Mouse (Mus musculus): Measurements from ENCODE around the gene Tnfrsf23.
"Not testable (repeated sequence)": the region's sequence is repeated elsewhere in the genome, so short reads cannot be mapped to it uniquely, and the experiment has no call there.

Gene Tnfrsf23

GRCm38 (mm10) chr7:143685359-143686067 is at the start of gene Tnfrsf23:
Gene Tnfrsf23, minus strand, starts transcription at chr7:143685872.
- peak; percentile 53 for DNase-seq (ENCODE audit: low read depth, low spot score)

- no peak for DNase-seq (ENCODE audit: low read depth, low spot score)
Observed at GRCm38 (mm10) chr7:143733746-143734145, 48.1 kb upstream of the Tnfrsf23 start.

- no peak for DNase-seq (ENCODE audit: low read depth, low spot score)
Observed at GRCm38 (mm10) chr7:143729886-143730285, 44.2 kb upstream of the Tnfrsf23 start.

GRCm38 (mm10) chr7:143726396-143726795 is 40.7 kb upstream of the Tnfrsf23 start:
- DNase-seq (ENCODE audit: low read depth, low spot score), result no peak

- no peak for DNase-seq (ENCODE audit: low read depth, low spot score)
Observed at GRCm38 (mm10) chr7:143723841-143724240, 38.2 kb upstream of the Tnfrsf23 start.

GRCm38 (mm10) chr7:143722646-143723045 is 37.0 kb upstream of the Tnfrsf23 start:
- DNase-seq (ENCODE audit: low read depth, low spot score), result no peak

GRCm38 (mm10) chr7:143717811-143718210 is 32.1 kb upstream of the Tnfrsf23 start:
- DNase-seq (ENCODE audit: low read depth, low spot score), result no peak

GRCm38 (mm10) chr7:143713421-143713820 is 27.7 kb upstream of the Tnfrsf23 start:
- DNase-seq (ENCODE audit: low read depth, low spot score), result no peak

- no peak for DNase-seq (ENCODE audit: low read depth, low spot score)
Observed at GRCm38 (mm10) chr7:143712771-143713348, 27.2 kb upstream of the Tnfrsf23 start.

- no peak for DNase-seq (ENCODE audit: low read depth, low spot score)
Observed at GRCm38 (mm10) chr7:143712023-143712422, 26.4 kb upstream of the Tnfrsf23 start.

GRCm38 (mm10) chr7:143711381-143711780 is 25.7 kb upstream of the Tnfrsf23 start:
- no peak for DNase-seq (ENCODE audit: low read depth, low spot score)

- no peak for DNase-seq (ENCODE audit: low read depth, low spot score)
Observed at GRCm38 (mm10) chr7:143709395-143709794, 23.7 kb upstream of the Tnfrsf23 start.

GRCm38 (mm10) chr7:143706697-143707438 is 21.2 kb upstream of the Tnfrsf23 start:
- peak; percentile 89 for DNase-seq (ENCODE audit: low read depth, low spot score)

- no peak for DNase-seq (ENCODE audit: low read depth, low spot score)
Observed at GRCm38 (mm10) chr7:143696140-143696539, 10.5 kb upstream of the Tnfrsf23 start.

GRCm38 (mm10) chr7:143694550-143694949 is 8.9 kb upstream of the Tnfrsf23 start:
- DNase-seq (ENCODE audit: low read depth, low spot score), result no peak

- DNase-seq (ENCODE audit: low read depth, low spot score), result no peak
Observed at GRCm38 (mm10) chr7:143692746-143693510, 7.3 kb upstream of the Tnfrsf23 start.

- DNase-seq (ENCODE audit: low read depth, low spot score), result no peak
Observed at GRCm38 (mm10) chr7:143691909-143692308, 6.2 kb upstream of the Tnfrsf23 start.

- DNase-seq (ENCODE audit: low read depth, low spot score), result no peak
Observed at GRCm38 (mm10) chr7:143691181-143691580, 5.5 kb upstream of the Tnfrsf23 start.

GRCm38 (mm10) chr7:143689946-143690345 is 4.3 kb upstream of the Tnfrsf23 start:
- no peak for DNase-seq (ENCODE audit: low read depth, low spot score)

GRCm38 (mm10) chr7:143689481-143689880 is 3.8 kb upstream of the Tnfrsf23 start:
- DNase-seq (ENCODE audit: low read depth, low spot score), result no peak

- not testable (repeated sequence) for DNase-seq (ENCODE audit: low read depth, low spot score)
Observed at GRCm38 (mm10) chr7:143686676-143687075, 1.0 kb upstream of the Tnfrsf23 start.

- DNase-seq (ENCODE audit: low read depth, low spot score), result not testable (repeated sequence)
Observed at GRCm38 (mm10) chr7:143686191-143686590, 519 bp upstream of the Tnfrsf23 start.

Measured in embryo, embryonic 11.5 days (tissue).